Mouse (Mus musculus) c-Kit-positive CD71-positive TER-119-negative erythroid progenitor cells, embryonic 14.5 days (primary cell): ENCODE results near the gene Wfs1.

Experiments used
- DNase-seq: peaks from one replicate; pipeline ENCODE4 v3.0.0-alpha.2; 2013; ENCODE audit warnings: low read depth

The Wfs1 gene

GRCm38 (mm10) chr5:36933383-36933782, 55.6 kb downstream of the Wfs1 start:
- DNase-seq, result no peak

- no peak for DNase-seq
Observed at GRCm38 (mm10) chr5:36929376-36929775, 59.6 kb downstream of the Wfs1 start.

- peak; percentile 13 for DNase-seq
Observed at GRCm38 (mm10) chr5:36928701-36929100, 60.3 kb downstream of the Wfs1 start.

GRCm38 (mm10) chr5:36923826-36924700, 64.9 kb downstream of the Wfs1 start:
- DNase-seq, result no peak

GRCm38 (mm10) chr5:36922811-36923210, 66.2 kb downstream of the Wfs1 start:
- DNase-seq, result no peak

- DNase-seq, result no peak
Observed at GRCm38 (mm10) chr5:36921871-36922270, 67.1 kb downstream of the Wfs1 start.

GRCm38 (mm10) chr5:36920072-36920471, 68.9 kb downstream of the Wfs1 start:
- no peak for DNase-seq

GRCm38 (mm10) chr5:36918016-36918415, 71.0 kb downstream of the Wfs1 start:
- no peak for DNase-seq

- DNase-seq, result no peak
Observed at GRCm38 (mm10) chr5:36917245-36917644, 71.8 kb downstream of the Wfs1 start.

- DNase-seq, result no peak
Observed at GRCm38 (mm10) chr5:36916581-36916980, 72.4 kb downstream of the Wfs1 start.
